Mouse (Mus musculus) hindbrain, postnatal 0 days (tissue): ENCODE measurements at regions not wholly inside any gene's neighbourhood (a gene's known extent, or its start where the extent isn't known, plus 50 kb on each side); places are given as distances from the start of the nearest gene placed in this dataset.
"Not testable (repeated sequence)": the region's sequence is repeated elsewhere in the genome, so short reads cannot be mapped to it uniquely, and the experiment has no call there.

ENCODE experiments used
- ATAC-seq: fragments of 200-750 bp; cut with Nextera tagmentation; 2 replicates; pipeline ENCODE4 v1.8.0; 2017; ENCODE audit warnings: mild to moderate bottlenecking, moderate TSS enrichment, moderate library complexity
- DNase-seq: peaks from one replicate; pipeline ENCODE4 v3.0.0-alpha.2; 2015; ENCODE audit warnings: low spot score
- H3K27ac ChIP-seq: fragments of 300-500 bp; sonication (generic); 2 replicates; pipeline ENCODE4 v1.5.1; 2014; ENCODE audit warnings: mild to moderate bottlenecking
- H3K27me3 ChIP-seq: fragments of 300-500 bp; sonication (generic); 2 replicates; pipeline ENCODE4 v1.6.1; 2014; ENCODE audit warnings: low read length, mixed read lengths; ENCODE audit not compliant: insufficient read depth
- H3K36me3 ChIP-seq: fragments of 300-500 bp; sonication (generic); 2 replicates; pipeline ENCODE4 v1.6.1; 2014; ENCODE audit warnings: low read length, mixed read lengths; ENCODE audit not compliant: insufficient read depth
- H3K4me1 ChIP-seq: fragments of 300-500 bp; sonication (generic); 2 replicates; pipeline ENCODE4 v1.6.1; 2014; ENCODE audit warnings: antibody characterized with exemption, low read length, mixed read lengths; ENCODE audit not compliant: insufficient read depth
- H3K4me2 ChIP-seq: fragments of 300-500 bp; sonication (generic); 2 replicates; pipeline ENCODE4 v1.6.1; 2014; ENCODE audit warnings: low read depth, mild to moderate bottlenecking, low read length, moderate library complexity, mixed read lengths
- H3K4me3 ChIP-seq: fragments of 300-500 bp; sonication (generic); 2 replicates; pipeline ENCODE4 v1.5.1; 2014; ENCODE audit warnings: low read length
- H3K9ac ChIP-seq: fragments of 300-500 bp; sonication (generic); replicated peaks from 2 replicates; pipeline ENCODE4 v1.6.1; 2014; ENCODE audit warnings: mild to moderate bottlenecking, low read length, moderate library complexity, mixed read lengths
- H3K9me3 ChIP-seq: fragments of 300-500 bp; sonication (generic); 2 replicates; pipeline ENCODE4 v1.6.1; 2016; ENCODE audit warnings: low read length, mixed read lengths
- CTCF ChIP-seq: IDR thresholded peaks from 2 replicates; pipeline ENCODE4 v1.5.1; 2016; ENCODE audit warnings: antibody characterized with exemption, control low read depth, low read depth
- WGBS: fragments of 180-500 bp; shearing (Covaris S2); extraction: QIAGEN DNeasy Blood & Tissue Kit; methylation state at CpG from one replicate; pipeline ENCODE4 v1.1.7; 2014; 5-methylcytosine and 5-hydroxymethylcytosine counted together

- no peak for ATAC-seq
- Histone ChIP-seq H3K27ac (no peak overlapping the region), H3K9ac (no peak overlapping the region), H3K4me1 (peaks cover 8% of the 10 kb centered on the region; the same call in 1 of the 2 replicates), H3K36me3 (no peaks in the 10 kb centered on the region), H3K4me2 (no peak overlapping the region), H3K4me3 (no peak overlapping the region), H3K27me3 (no peaks in the 10 kb centered on the region), H3K9me3 (no peaks in the 10 kb centered on the region)
- 36% methylated on average over 3 of the region's 3 CpGs for WGBS
- TF ChIP-seq CTCF, result no peak
- DNase-seq, result peak; percentile 55
Measured at GRCm38 (mm10) chr5:75402631-75403030, 172.1 kb upstream of the Kit start.

- WGBS, result 80% methylated on average over 5 of the region's 5 CpGs
- no peaks in the 10 kb centered on the region for H3K27me3 ChIP-seq
- H3K36me3 ChIP-seq, result no peaks in the 10 kb centered on the region
- ATAC-seq (no peak), DNase-seq (no peak)
- no peak overlapping the region for H3K9ac ChIP-seq
- TF ChIP-seq CTCF, result no peak
- no peak overlapping the region for H3K4me2 ChIP-seq
- H3K27ac ChIP-seq, result no peak overlapping the region
- H3K4me3 ChIP-seq, result no peak overlapping the region
- peaks cover 8% of the 10 kb centered on the region; the same call in 1 of the 2 replicates for H3K4me1 ChIP-seq
- no peaks in the 10 kb centered on the region for H3K9me3 ChIP-seq
Measured at GRCm38 (mm10) chr5:75403531-75403930, 171.2 kb upstream of the Kit start.

- no peak for DNase-seq
- Histone ChIP-seq H3K9ac (no peak overlapping the region), H3K4me2 (no peak overlapping the region), H3K4me1 (peaks cover 8% of the 10 kb centered on the region; the same call in 1 of the 2 replicates), H3K4me3 (no peak overlapping the region), H3K27me3 (no peaks in the 10 kb centered on the region), H3K27ac (no peak overlapping the region), H3K36me3 (no peaks in the 10 kb centered on the region), H3K9me3 (no peaks in the 10 kb centered on the region)
- ATAC-seq, result no peak
- 42% methylated on average over 9 of the region's 9 CpGs for WGBS
- no peak for TF ChIP-seq CTCF
Measured at GRCm38 (mm10) chr5:75404601-75405285, 170.0 kb upstream of the Kit start.

GRCm38 (mm10) chr5:75405496-75405895 lies 169.2 kb upstream of the Kit start:
- ATAC-seq, result peak; percentile 55
- WGBS, result 32% methylated on average over 7 of the region's 7 CpGs
- Histone ChIP-seq H3K27ac (no peak overlapping the region), H3K4me3 (no peak overlapping the region), H3K27me3 (no peaks in the 10 kb centered on the region), H3K4me2 (no peak overlapping the region), H3K9ac (no peak overlapping the region), H3K9me3 (no peaks in the 10 kb centered on the region), H3K4me1 (peaks cover 8% of the 10 kb centered on the region; the same call in 1 of the 2 replicates), H3K36me3 (no peaks in the 10 kb centered on the region)
- no peak for TF ChIP-seq CTCF
- DNase-seq, result peak; percentile 68

GRCm38 (mm10) chr5:75407686-75408085 lies 167.0 kb upstream of the Kit start:
- Histone ChIP-seq H3K4me1 (peaks cover 8% of the 10 kb centered on the region; the same call in 1 of the 2 replicates), H3K4me3 (no peak overlapping the region), H3K27me3 (no peaks in the 10 kb centered on the region), H3K36me3 (no peaks in the 10 kb centered on the region), H3K4me2 (no peak overlapping the region), H3K27ac (no peak overlapping the region), H3K9me3 (no peaks in the 10 kb centered on the region), H3K9ac (no peak overlapping the region)
- no peak for DNase-seq
- no peak for ATAC-seq
- 65% methylated on average over 10 of the region's 10 CpGs for WGBS
- TF ChIP-seq CTCF, result no peak

- Histone ChIP-seq H3K4me2 (peak overlapping the region; percentile 38), H3K27ac (no peak overlapping the region), H3K36me3 (no peaks in the 10 kb centered on the region), H3K4me3 (no peak overlapping the region), H3K27me3 (no peaks in the 10 kb centered on the region), H3K9me3 (no peaks in the 10 kb centered on the region), H3K4me1 (no peaks in the 10 kb centered on the region), H3K9ac (no peak overlapping the region)
- 64% methylated on average over 24 of the region's 24 CpGs for WGBS
- no peak for DNase-seq
- no peak for TF ChIP-seq CTCF
- no peak for ATAC-seq
Measured at GRCm38 (mm10) chr5:75410240-75411186, 164.2 kb upstream of the Kit start.

GRCm38 (mm10) chr5:75419282-75419681 lies 155.4 kb upstream of the Kit start:
- not testable (repeated sequence) for H3K4me3 ChIP-seq, H3K27ac ChIP-seq, ATAC-seq, DNase-seq, H3K9ac ChIP-seq, H3K4me1 ChIP-seq, H3K4me2 ChIP-seq, H3K36me3 ChIP-seq, H3K9me3 ChIP-seq, H3K27me3 ChIP-seq
- WGBS, result 98% methylated on average over 2 of the region's 2 CpGs
